Mouse (Mus musculus): ENCODE measurements at regions not wholly inside any gene's neighbourhood (a gene's known extent, or its start where the extent isn't known, plus 50 kb on each side); places are given as distances from the start of the nearest gene placed in this dataset.

DNA sequence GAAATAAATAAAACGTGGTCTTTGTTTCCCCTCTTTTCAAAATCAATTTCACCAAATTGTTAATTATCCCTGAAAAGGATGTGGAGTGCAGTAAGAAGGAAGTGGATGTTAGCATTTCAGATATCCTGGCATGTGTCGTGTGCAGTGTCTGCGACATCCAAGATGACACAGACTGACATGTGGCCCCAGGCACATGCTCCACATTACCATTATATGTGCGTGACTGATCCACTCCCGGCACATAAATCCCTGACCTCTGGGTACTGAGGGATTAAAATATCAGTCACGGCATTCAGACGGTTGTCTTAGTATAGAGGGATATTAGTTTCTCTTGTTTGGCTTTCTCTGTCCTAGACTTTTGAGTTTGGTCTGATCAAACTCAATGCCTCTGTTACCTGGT lies 168.0 kb upstream of the Slc25a13 start:
- no peak for TF ChIP-seq CTCF (IDR thresholded peaks at IDR 0.05)
- no peak for TF ChIP-seq EP300 (IDR thresholded peaks at IDR 0.05)

All from lung, postnatal 0 days (tissue).